Mouse (Mus musculus) cerebellum, adult 2 months (tissue): ENCODE results near the gene Dnaja1. TPM values are rescaled to one million over a fixed set of nuclear protein-coding genes. Genes with fewer than 3 reads are reported as not detected.

Experiments used
- DNase-seq, 2 experiments: peaks; one replicate each; pipeline ENCODE4 v3.0.0; 2021
- H3K27ac ChIP-seq: fragments of 200-500 bp; 2 replicates; pipeline ENCODE4 v1.5.1; 2012; ENCODE audit warnings: low read length, control low read depth, inconsistent platforms; ENCODE audit not compliant: insufficient read depth
- H3K27me3 ChIP-seq: fragments of 200-500 bp; 2 replicates; pipeline ENCODE4 v1.6.1; 2012; ENCODE audit warnings: inconsistent platforms, mild to moderate bottlenecking, low read length, moderate library complexity; ENCODE audit not compliant: control insufficient read depth, insufficient read depth
- H3K4me1 ChIP-seq: fragments of 200-500 bp; 2 replicates; pipeline ENCODE4 v1.6.1; 2011; ENCODE audit warnings: low read length; ENCODE audit not compliant: control insufficient read depth, insufficient read depth
- H3K4me3 ChIP-seq: fragments of 200-500 bp; replicated peaks from 2 replicates; pipeline ENCODE3; 2011; ENCODE audit warnings: mild to moderate bottlenecking, low read depth, low read length, control low read depth; ENCODE audit not compliant: insufficient read depth
- CTCF ChIP-seq: fragments of 200-500 bp; IDR thresholded peaks from 2 replicates; pipeline ENCODE4 v1.5.1; 2011; ENCODE audit warnings: low read depth, mild to moderate bottlenecking, control low read depth, low read length, moderate library complexity, borderline replicate concordance; ENCODE audit not compliant: insufficient read depth
- POLR2A ChIP-seq: fragments of 200-500 bp; IDR thresholded peaks from 2 replicates; pipeline ENCODE4 v1.6.1; 2011; ENCODE audit warnings: low read length, control low read depth, borderline replicate concordance; ENCODE audit not compliant: insufficient read depth
- WGBS: fragments of 180-500 bp; shearing (Covaris S2); methylation state at CpG from one replicate; pipeline ENCODE4 v1.1.7; 2018; 5-methylcytosine and 5-hydroxymethylcytosine counted together
- polyA plus RNA-seq: library from polyadenylated mRNA; depleted of rRNA; stranded (reverse); fragments of >200 nt; gene quantifications from 2 replicates; pipeline ENCODE4 v1.2.3, GENCODE M21; 2012; rRNA removed

The Dnaja1 gene
- polyA plus RNA-seq = 83.7 and 93.0 TPM in 2 replicates

DNA sequence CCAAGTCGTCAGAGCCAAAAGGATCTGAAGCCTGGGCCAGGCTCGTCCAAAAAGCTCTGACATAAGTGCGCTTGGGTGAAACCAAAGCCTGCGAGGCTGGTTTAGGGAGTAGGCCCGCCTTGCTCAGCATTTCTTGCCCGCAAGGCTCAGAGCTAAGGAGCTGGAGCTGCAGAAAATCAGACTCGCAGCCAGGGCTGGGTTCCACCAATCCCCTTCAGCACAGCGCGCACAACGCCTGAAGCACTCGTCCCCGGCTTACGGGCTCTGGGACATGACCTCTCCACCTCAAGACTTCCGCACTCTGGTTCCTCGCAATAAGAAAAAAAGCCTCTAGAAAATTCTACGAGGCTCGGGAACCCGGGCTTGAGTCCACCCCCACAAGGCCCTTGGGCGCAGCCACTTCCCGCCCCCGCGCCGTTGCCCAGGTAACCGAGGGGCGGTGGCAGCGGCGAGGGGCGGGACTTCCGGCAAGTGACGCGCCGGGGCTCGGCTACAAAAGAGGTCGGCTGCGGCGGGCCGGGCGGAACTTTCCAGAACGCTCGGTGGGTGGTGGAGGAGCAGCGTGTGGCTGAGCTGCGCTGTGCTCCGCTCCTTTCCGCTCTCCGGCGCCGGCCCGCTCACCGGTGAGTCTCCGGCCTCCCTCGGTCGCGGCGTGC is at the start of gene Dnaja1:
TSS of gene Dnaja1 (plus strand) at position 140 of the 656 bp plus-strand sequence.
- no peak; the same call in none of the 2 replicates for TF ChIP-seq POLR2A
- TF ChIP-seq CTCF = no peak
- under 1% methylated on average over 54 of the region's 54 CpGs for WGBS
- Histone ChIP-seq H3K4me1 (peaks cover 3% of the 10 kb centered on the region; the same call in 1 of the 2 replicates), H3K27ac (peak within 1 kb of the TSS; percentile 100), H3K4me3 (peak within 1 kb of the TSS; percentile 93), H3K27me3 (no peaks in the 10 kb centered on the region)
- peak; percentile 96 to 98 for DNase-seq

DNA sequence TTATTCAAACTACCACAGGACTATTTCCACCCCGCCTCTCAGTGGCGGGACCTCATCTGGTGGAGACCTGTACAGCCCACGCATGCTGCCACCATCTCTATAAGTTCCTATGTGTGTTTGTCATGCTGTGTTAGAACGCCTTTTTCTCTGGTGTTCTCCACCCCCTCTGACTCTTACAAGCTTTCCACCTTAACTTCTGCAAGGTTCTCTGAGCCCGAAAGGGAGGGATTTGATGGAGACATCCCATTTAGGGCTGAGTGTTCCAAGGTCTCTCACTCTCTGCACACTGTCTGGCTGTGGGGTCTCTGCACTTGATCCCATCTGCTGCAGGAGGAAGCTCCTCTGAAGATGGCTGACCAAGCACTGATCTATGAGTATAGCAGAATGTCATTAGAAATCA is 48.4 kb upstream of the Dnaja1 start:
- no peak overlapping the region for H3K27ac ChIP-seq
- H3K27me3 ChIP-seq = no peaks in the 10 kb centered on the region
- no peak overlapping the region for H3K4me3 ChIP-seq
- DNase-seq = no peak
- H3K4me1 ChIP-seq = 0 out of 2 replicates have a peak, but pooled peaks cover 5% of the 10 kb centered on the region
- TF ChIP-seq POLR2A (no peak), CTCF (no peak)
- 90% methylated on average over 5 of the region's 5 CpGs for WGBS

DNA sequence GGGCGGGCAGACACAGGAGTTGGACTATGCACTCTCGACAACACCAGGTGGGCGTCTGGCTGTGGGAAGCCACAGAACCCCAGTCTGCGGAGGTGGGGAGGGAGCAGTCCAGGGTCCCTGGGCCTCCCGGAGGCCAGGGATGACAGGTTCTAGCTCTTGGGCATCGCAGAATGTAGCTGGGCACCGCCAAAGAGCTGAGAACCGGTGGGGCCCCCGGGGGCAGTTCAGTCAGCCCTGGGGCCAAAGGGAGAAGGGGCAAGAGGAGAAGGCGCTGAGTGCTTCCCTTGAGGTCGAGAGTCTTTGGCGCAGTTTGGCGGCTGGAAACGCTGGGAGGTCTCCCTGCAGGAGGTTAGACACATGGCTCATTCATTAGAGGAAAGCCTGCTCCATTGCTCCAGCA is 45.6 kb upstream of the Dnaja1 start:
- no peak for TF ChIP-seq POLR2A
- no peak for DNase-seq
- Histone ChIP-seq H3K4me3 (no peak overlapping the region), H3K4me1 (peaks cover 5% of the 10 kb centered on the region; the same call in 1 of the 2 replicates), H3K27ac (no peak overlapping the region), H3K27me3 (no peaks in the 10 kb centered on the region)
- WGBS = 16% methylated on average over 14 of the region's 14 CpGs

DNA sequence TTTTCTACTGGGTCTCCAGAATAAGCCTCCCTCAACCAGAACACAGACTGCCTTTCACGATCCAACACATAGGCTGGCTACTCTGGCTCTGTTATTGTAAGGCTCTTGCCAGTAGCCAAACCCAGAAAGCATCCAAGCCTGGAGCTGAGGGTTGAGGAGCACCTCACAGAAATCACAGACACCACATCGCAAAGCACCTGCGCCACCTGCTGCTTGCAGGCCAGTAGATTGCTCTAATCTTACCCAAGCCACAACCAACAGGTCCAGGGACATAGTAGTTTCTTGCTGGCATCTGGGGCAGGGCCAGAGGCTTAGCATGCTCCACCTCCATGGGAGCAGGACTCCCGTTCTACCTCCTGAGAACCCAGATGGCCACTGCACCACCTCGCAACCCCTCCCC is 44.8 kb upstream of the Dnaja1 start:
- no peak for DNase-seq
- H3K4me1 ChIP-seq = peaks cover 5% of the 10 kb centered on the region; the same call in 1 of the 2 replicates
- TF ChIP-seq CTCF = peak; percentile 16; the same call in 1 of the 2 replicates
- no peak for TF ChIP-seq POLR2A
- no peaks in the 10 kb centered on the region for H3K27me3 ChIP-seq
- H3K27ac ChIP-seq = no peak overlapping the region
- 17% methylated on average over 5 of the region's 5 CpGs for WGBS
- no peak overlapping the region for H3K4me3 ChIP-seq

DNA sequence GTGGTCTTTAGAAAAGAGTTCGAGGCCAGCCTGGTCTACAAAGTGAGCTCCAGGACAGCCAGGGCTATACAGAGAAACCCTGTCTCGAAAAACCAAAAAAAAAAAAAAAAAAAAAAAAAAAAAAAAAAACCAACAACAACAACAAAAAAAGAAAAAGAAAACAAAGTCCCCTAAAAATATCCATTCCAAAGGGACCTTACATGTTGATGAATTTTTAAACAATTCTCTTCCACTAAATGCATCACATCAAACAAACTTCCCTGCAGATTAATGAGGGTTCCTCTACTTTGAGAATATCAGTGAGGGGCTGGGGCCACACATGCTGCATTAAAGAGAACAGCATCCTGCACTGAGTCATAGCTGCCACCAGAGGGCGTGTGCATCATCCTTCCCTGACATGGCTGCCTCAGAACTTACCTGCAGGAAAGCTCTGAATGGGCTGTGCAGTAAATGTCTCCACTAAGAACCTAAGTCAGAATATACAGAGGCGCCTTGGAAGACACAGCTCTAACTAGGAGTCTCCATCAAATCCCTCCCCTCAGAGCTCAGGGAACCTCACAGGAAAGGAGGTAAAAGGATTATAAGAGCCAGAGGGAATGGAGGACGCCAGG is 41.6 kb upstream of the Dnaja1 start:
- peak; percentile 34 to 35 for DNase-seq
- TF ChIP-seq POLR2A = no peak
- peak; percentile 76 for TF ChIP-seq CTCF
- no peak overlapping the region for H3K4me3 ChIP-seq
- no peak overlapping the region for H3K27ac ChIP-seq
- H3K27me3 ChIP-seq = no peaks in the 10 kb centered on the region
- H3K4me1 ChIP-seq = peaks cover 5% of the 10 kb centered on the region; the same call in 1 of the 2 replicates
- WGBS = 55% methylated on average over 5 of the region's 5 CpGs

DNA sequence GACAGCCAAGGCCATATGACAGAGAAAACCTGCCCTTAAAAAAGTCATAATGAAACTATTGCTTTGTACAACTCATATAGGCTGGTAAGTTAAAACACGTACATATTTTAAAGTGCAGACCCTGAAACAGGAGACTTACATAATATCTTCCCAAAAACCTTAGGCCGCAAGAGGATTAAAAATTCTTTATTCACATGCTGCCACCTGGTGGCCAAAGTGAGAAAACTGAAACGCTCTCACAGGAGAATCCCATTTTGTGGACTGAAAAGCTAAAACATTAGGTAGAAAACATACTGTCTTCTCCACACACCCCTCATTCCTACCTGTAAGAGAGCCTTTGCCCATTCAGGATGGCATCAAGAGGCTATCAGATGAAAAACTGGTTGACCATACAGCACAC is 40.0 kb upstream of the Dnaja1 start:
- 9% methylated on average over 3 of the region's 3 CpGs for WGBS

DNA sequence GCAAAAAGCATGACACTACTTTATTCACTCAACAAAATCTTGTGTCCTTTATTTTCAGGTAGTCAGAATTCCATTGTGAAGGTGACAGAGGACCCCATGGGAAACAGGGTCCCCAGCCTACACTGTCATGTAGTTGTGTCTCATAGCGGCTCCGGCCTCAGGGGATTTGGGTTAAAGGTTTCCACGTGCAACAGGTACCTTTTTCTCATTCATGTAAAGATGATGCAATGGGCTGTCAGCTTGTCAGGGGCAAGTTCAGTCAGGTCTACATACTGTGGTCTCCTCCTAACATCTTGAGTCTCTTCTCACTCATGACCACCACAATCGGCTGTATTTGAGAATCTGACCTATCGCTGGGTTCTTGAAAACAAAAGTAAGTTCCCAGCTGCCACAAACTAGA is 39.6 kb upstream of the Dnaja1 start:
- WGBS = 94% methylated on average over 5 of the region's 5 CpGs
- TF ChIP-seq CTCF (no peak), POLR2A (no peak)
- Histone ChIP-seq H3K4me3 (no peak overlapping the region), H3K27ac (no peak overlapping the region), H3K4me1 (no peaks in the 10 kb centered on the region; the same call in 1 of the 2 replicates), H3K27me3 (no peaks in the 10 kb centered on the region)
- no peak for DNase-seq

More for the DNA sequence above, 40.0 kb upstream of the Dnaja1 start:
- Histone ChIP-seq H3K4me3 (no peak overlapping the region), H3K4me1 (no peaks in the 10 kb centered on the region; the same call in 1 of the 2 replicates), H3K27ac (no peak overlapping the region), H3K27me3 (no peaks in the 10 kb centered on the region)
- TF ChIP-seq CTCF (peak; percentile 8; the same call in 1 of the 2 replicates), POLR2A (no peak)
- DNase-seq = peak; percentile 52 to 56

DNA sequence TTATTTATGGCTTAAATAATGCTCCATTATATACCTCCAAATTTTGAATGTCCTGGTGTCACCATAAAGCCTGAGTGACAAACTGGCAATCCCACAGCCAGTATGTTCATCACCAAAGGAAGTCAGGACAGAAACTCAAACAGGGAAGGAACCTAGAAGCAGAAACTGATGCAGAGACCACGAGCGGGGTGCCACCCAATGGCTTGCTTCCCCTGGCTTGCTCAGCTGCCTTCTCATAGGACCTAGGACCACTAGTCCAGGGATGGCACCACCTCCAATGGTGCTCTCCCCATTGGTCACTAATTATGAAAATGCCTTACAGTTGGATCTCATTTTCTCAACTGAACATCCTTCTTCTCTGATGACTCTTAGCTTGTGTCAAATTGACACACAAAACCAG is 38.6 kb upstream of the Dnaja1 start:
- TF ChIP-seq POLR2A (no peak), CTCF (no peak)
- H3K27me3 ChIP-seq = no peaks in the 10 kb centered on the region
- H3K4me1 ChIP-seq = no peaks in the 10 kb centered on the region; the same call in 1 of the 2 replicates
- no peak overlapping the region for H3K27ac ChIP-seq
- 87% methylated on average over 2 of the region's 2 CpGs for WGBS
- no peak for DNase-seq
- no peak overlapping the region for H3K4me3 ChIP-seq
